Mouse (Mus musculus) embryonic fibroblast, embryonic 13.5 days (primary cell): ENCODE data around the gene BC034090. TPM values are rescaled to one million over a fixed set of nuclear protein-coding genes. Genes with fewer than 3 reads are reported as not detected.

Source experiments
- H3K27ac ChIP-seq: 2 replicates; pipeline ENCODE4 v1.5.1; 2012; ENCODE audit warnings: low read length, control low read depth, inconsistent platforms; ENCODE audit not compliant: insufficient read depth
- H3K4me1 ChIP-seq: 2 replicates; pipeline ENCODE4 v1.6.1; 2011; ENCODE audit warnings: low read length; ENCODE audit not compliant: control insufficient read depth, insufficient read depth
- H3K4me3 ChIP-seq: 2 replicates; pipeline ENCODE4 v1.5.1; 2011; ENCODE audit warnings: mild to moderate bottlenecking, control low read depth, low read length; ENCODE audit not compliant: insufficient read depth
- CTCF ChIP-seq: IDR thresholded peaks from 2 replicates; pipeline ENCODE4 v1.5.1; 2011; ENCODE audit warnings: mild to moderate bottlenecking, control low read depth, low read length, moderate library complexity, borderline replicate concordance; ENCODE audit not compliant: insufficient read depth
- POLR2A ChIP-seq: IDR thresholded peaks from 2 replicates; pipeline ENCODE4 v1.6.1; 2011; ENCODE audit warnings: low read depth, mild to moderate bottlenecking, control low read depth, low read length, moderate library complexity
- polyA plus RNA-seq: library from polyadenylated mRNA; stranded (reverse); fragments of >200 nt; gene quantifications from 2 replicates; pipeline ENCODE4 v1.2.4, GENCODE M21; 2011; ENCODE audit warnings: low read depth; ENCODE audit not compliant: missing spikeins, insufficient read length

Gene BC034090
- polyA plus RNA-seq, 1 experiment = 25.1 TPM

GRCm38 (mm10) chr1:155207859-155208258, 36.4 kb downstream of the BC034090 start:
- no peak for TF ChIP-seq CTCF
- TF ChIP-seq POLR2A = no peak
- Histone ChIP-seq H3K4me1 (peaks cover 7% of the 10 kb centered on the region; the same call in 1 of the 2 replicates), H3K27ac (no peak overlapping the region), H3K4me3 (no peak overlapping the region)

GRCm38 (mm10) chr1:155205822-155206660, 38.2 kb downstream of the BC034090 start:
- Histone ChIP-seq H3K27ac (no peak overlapping the region), H3K4me1 (no peaks in the 10 kb centered on the region)
- no peak for TF ChIP-seq CTCF
- TF ChIP-seq POLR2A = no peak

GRCm38 (mm10) chr1:155205311-155205710, 38.9 kb downstream of the BC034090 start:
- no peaks in the 10 kb centered on the region for H3K4me1 ChIP-seq
- no peak overlapping the region for H3K4me3 ChIP-seq
- H3K27ac ChIP-seq = no peak overlapping the region
- TF ChIP-seq POLR2A (no peak), CTCF (no peak)

More at GRCm38 (mm10) chr1:155205822-155206660, 38.2 kb downstream of the BC034090 start:
- H3K4me3 ChIP-seq = no peak overlapping the region

GRCm38 (mm10) chr1:155204560-155205162, 39.6 kb downstream of the BC034090 start:
- TF ChIP-seq POLR2A (no peak), CTCF (no peak)
- no peak overlapping the region for H3K4me3 ChIP-seq
- H3K4me1 ChIP-seq = no peaks in the 10 kb centered on the region
- no peak overlapping the region for H3K27ac ChIP-seq

GRCm38 (mm10) chr1:155203954-155204353, 40.3 kb downstream of the BC034090 start:
- Histone ChIP-seq H3K4me1 (no peaks in the 10 kb centered on the region), H3K27ac (no peak overlapping the region), H3K4me3 (no peak overlapping the region)
- no peak for TF ChIP-seq POLR2A
- TF ChIP-seq CTCF = no peak

GRCm38 (mm10) chr1:155203101-155203500, 41.1 kb downstream of the BC034090 start:
- Histone ChIP-seq H3K4me1 (no peaks in the 10 kb centered on the region), H3K4me3 (no peak overlapping the region), H3K27ac (no peak overlapping the region)
- TF ChIP-seq CTCF (no peak), POLR2A (no peak)

- TF ChIP-seq POLR2A (no peak), CTCF (no peak)
- Histone ChIP-seq H3K4me3 (no peak overlapping the region), H3K27ac (no peak overlapping the region), H3K4me1 (no peaks in the 10 kb centered on the region)
Observed at GRCm38 (mm10) chr1:155202472-155202871, 41.8 kb downstream of the BC034090 start.

- no peak overlapping the region for H3K27ac ChIP-seq
- H3K4me3 ChIP-seq = no peak overlapping the region
- no peak for TF ChIP-seq POLR2A
- TF ChIP-seq CTCF = no peak
Observed at GRCm38 (mm10) chr1:155201914-155202313, 42.3 kb downstream of the BC034090 start.

GRCm38 (mm10) chr1:155201373-155201879, 42.8 kb downstream of the BC034090 start:
- no peak overlapping the region for H3K4me3 ChIP-seq
- no peak for TF ChIP-seq CTCF
- TF ChIP-seq POLR2A = no peak
- no peak overlapping the region for H3K27ac ChIP-seq
- H3K4me1 ChIP-seq = no peaks in the 10 kb centered on the region

More at GRCm38 (mm10) chr1:155201914-155202313, 42.3 kb downstream of the BC034090 start:
- no peaks in the 10 kb centered on the region for H3K4me1 ChIP-seq

GRCm38 (mm10) chr1:155200967-155201366, 43.3 kb downstream of the BC034090 start:
- TF ChIP-seq CTCF = no peak
- TF ChIP-seq POLR2A = no peak
- H3K27ac ChIP-seq = no peak overlapping the region

More at GRCm38 (mm10) chr1:155200967-155201366, 43.3 kb downstream of the BC034090 start:
- H3K4me1 ChIP-seq = no peaks in the 10 kb centered on the region
- no peak overlapping the region for H3K4me3 ChIP-seq
